Mouse (Mus musculus) megakaryocyte, embryonic 14.5 days (primary cell): ENCODE data around the gene Morn4.

Experiments
- FLI1 ChIP-seq: IDR thresholded peaks from 2 replicates; pipeline ENCODE4 v1.6.1; 2012; ENCODE audit warnings: low read length, inconsistent platforms, mixed read lengths
- GATA1 ChIP-seq: IDR thresholded peaks from 3 replicates; pipeline ENCODE4 v1.6.1; 2012; ENCODE audit warnings: mixed read lengths, low read length, inconsistent platforms, borderline replicate concordance

- TF ChIP-seq GATA1 (no peak), FLI1 (no peak)
These were observed 42.8 kb upstream of the Morn4 start, which contains the start of gene Avpi1 for GRCm38 (mm10) chr19:42128787-42129508.
